Mouse (Mus musculus) forebrain, embryonic 10.5 days (tissue): ENCODE results near the gene Cdca7l. TPM values are rescaled to one million over a fixed set of nuclear protein-coding genes. Genes with fewer than 3 reads are reported as not detected.
"Not testable (repeated sequence)": the region's sequence is repeated elsewhere in the genome, so short reads cannot be mapped to it uniquely, and the experiment has no call there.

Experiments
- DNase-seq: peaks from one replicate; pipeline ENCODE4 v3.0.0-alpha.2; 2017; ENCODE audit warnings: low spot score; ENCODE audit errors: extremely low spot score
- H3K27ac ChIP-seq: fragments of 300-500 bp; sonication (generic); 2 replicates; pipeline ENCODE4 v1.5.1; 2016; ENCODE audit warnings: mild to moderate bottlenecking
- H3K27me3 ChIP-seq: fragments of 300-500 bp; sonication (generic); 2 replicates; pipeline ENCODE4 v1.6.1; 2016; ENCODE audit warnings: mild to moderate bottlenecking; ENCODE audit not compliant: poor library complexity, severe bottlenecking
- H3K36me3 ChIP-seq: fragments of 300-500 bp; sonication (generic); replicated peaks from 2 replicates; pipeline ENCODE4 v1.6.1; 2016; ENCODE audit warnings: mild to moderate bottlenecking, moderate library complexity
- H3K4me1 ChIP-seq: fragments of 300-500 bp; sonication (generic); 2 replicates; pipeline ENCODE4 v1.6.1; 2016
- H3K4me3 ChIP-seq: fragments of 300-500 bp; sonication (generic); 2 replicates; pipeline ENCODE4 v1.5.1; 2016; ENCODE audit warnings: mild to moderate bottlenecking, moderate library complexity
- H3K9me3 ChIP-seq: fragments of 300-500 bp; sonication (generic); 2 replicates; pipeline ENCODE4 v1.6.1; 2016; ENCODE audit warnings: mild to moderate bottlenecking, moderate library complexity
- whole genome bisulfite sequencing: fragments of 180-500 bp; shearing (Covaris S2); methylation state at CpG from one replicate; pipeline ENCODE4 v1.1.7; 2016; 5-methylcytosine and 5-hydroxymethylcytosine counted together
- polyA plus RNA-seq: library from polyadenylated mRNA; unstranded; fragments of >200 nt; fragmentation: Nextera tagmentation; extraction: Ambion mirVana; gene quantifications from 2 replicates; pipeline ENCODE4 v1.2.1, GENCODE M21; 2016

The Cdca7l gene
- 73.9 and 74.2 TPM in 2 replicates for polyA plus RNA-seq

DNA sequence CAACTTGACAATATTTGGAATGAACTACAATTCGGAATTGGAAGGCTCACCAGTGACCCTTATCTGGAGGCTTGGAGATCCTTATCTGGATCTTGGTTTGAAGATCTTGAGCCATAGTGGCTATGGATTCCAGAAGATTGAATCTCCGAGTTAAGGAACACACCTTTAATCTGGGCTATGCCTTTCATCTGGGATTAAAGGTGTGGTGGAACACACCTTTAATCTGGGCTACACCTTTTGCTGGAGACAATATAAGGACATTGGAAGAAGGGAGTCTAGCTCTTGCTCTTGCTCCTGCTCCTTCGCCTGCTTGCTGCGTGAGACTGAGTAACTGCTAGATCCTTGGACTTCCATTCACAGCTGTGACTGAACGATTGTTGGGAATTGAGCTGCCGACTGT, at the start of gene Cdca7l:
Gene Cdca7l (plus strand): TSS at position 301 of the 400 bp plus-strand sequence.
- H3K4me1 ChIP-seq: peaks cover 41% of the 10 kb centered on the region
- WGBS: 100% methylated on average over 1 of the region's 6 CpGs
- H3K9me3 ChIP-seq, DNase-seq, H3K4me3 ChIP-seq, H3K36me3 ChIP-seq: not testable (repeated sequence)
- H3K27me3 ChIP-seq: peaks cover 30% of the 10 kb centered on the region
- 0 out of 2 replicates have a peak within 1 kb of the TSS, but pooled peaks have one; percentile 40 for H3K27ac ChIP-seq

DNA sequence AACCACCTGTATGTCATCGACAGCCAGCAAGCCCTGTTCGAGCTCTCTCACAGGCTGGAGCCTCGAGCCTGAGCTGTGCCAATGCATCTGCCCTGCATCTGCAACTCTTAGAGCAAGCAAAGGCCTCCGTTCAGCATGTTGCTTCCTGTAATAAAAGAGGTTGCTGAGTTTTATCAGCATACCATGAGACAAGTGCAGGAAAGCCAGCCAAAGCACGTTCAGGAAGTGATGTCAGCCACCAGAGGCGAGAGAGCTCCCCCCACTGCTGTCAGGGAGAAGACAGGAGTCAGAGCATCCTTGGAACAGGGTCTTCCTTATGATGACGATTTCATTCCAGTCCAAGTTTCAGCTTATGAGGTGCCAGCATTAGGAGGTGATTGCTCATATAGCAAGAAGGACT, 48.1 kb upstream of the Cdca7l start:
- Histone ChIP-seq H3K4me3 (no peak overlapping the region), H3K9me3 (no peaks in the 10 kb centered on the region), H3K27ac (no peak overlapping the region), H3K36me3 (no peaks in the 10 kb centered on the region), H3K4me1 (peaks cover 20% of the 10 kb centered on the region), H3K27me3 (peaks cover 12% of the 10 kb centered on the region)
- WGBS: 80% methylated on average over 7 of the region's 7 CpGs
- no peak for DNase-seq

DNA sequence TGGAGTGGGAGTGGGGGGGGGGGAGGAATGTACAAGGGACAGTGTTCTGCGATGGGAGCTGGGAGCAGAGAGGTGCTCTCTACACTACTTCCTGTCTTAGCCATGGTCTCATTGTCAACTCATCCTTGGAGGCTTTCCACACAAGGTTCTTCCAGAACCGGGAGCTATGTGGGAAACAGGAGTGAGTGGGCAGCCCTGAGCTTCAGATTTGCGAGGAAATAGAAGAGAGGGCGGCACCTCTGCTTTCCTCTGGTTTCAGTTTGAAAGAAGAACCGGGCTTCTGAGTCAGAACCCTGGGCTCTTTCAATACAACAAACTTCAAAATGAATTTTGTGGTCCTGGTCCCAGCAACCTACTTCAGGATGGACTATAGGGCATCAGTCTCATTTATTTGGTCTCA, 43.7 kb upstream of the Cdca7l start:
- DNase-seq: no peak
- Histone ChIP-seq H3K27me3 (no peaks in the 10 kb centered on the region), H3K36me3 (no peaks in the 10 kb centered on the region), H3K4me1 (peaks cover 9% of the 10 kb centered on the region), H3K27ac (no peak overlapping the region), H3K4me3 (no peak overlapping the region), H3K9me3 (no peaks in the 10 kb centered on the region)
- WGBS: 91% methylated on average over 5 of the region's 5 CpGs

- no peak overlapping the region for H3K4me3 ChIP-seq
- DNase-seq: no peak
- H3K36me3 ChIP-seq: no peaks in the 10 kb centered on the region
- peaks cover 9% of the 10 kb centered on the region for H3K4me1 ChIP-seq
- H3K9me3 ChIP-seq: no peaks in the 10 kb centered on the region
- H3K27me3 ChIP-seq: no peaks in the 10 kb centered on the region
- no peak overlapping the region for H3K27ac ChIP-seq
These were observed 43.2 kb upstream of the Cdca7l start for GRCm38 (mm10) chr12:117760846-117761245.

DNA sequence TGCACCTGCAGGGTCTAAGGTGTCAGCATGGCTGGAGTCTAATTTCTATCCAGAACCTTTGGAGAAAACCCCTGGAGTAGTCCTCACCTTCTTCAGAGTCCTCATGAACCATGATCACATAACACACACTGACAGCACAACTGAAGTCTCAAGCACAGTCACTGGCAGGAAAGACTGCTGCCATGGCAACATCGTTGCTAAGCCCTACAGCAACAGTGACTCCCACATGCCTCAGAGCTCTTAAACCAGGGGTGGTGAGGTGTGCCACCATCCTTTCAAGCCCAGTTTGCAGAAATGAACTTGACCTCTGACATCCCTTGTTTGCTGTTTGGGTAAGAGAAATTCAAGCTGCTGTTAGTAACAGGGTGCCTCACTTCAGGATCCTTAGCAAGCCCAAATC, 42.4 kb upstream of the Cdca7l start:
- 73% methylated on average over 1 of the region's 1 CpGs for WGBS
- Histone ChIP-seq H3K4me1 (peaks cover 9% of the 10 kb centered on the region), H3K27me3 (no peaks in the 10 kb centered on the region), H3K4me3 (no peak overlapping the region), H3K9me3 (no peaks in the 10 kb centered on the region), H3K36me3 (no peaks in the 10 kb centered on the region), H3K27ac (no peak overlapping the region)
- no peak for DNase-seq

DNA sequence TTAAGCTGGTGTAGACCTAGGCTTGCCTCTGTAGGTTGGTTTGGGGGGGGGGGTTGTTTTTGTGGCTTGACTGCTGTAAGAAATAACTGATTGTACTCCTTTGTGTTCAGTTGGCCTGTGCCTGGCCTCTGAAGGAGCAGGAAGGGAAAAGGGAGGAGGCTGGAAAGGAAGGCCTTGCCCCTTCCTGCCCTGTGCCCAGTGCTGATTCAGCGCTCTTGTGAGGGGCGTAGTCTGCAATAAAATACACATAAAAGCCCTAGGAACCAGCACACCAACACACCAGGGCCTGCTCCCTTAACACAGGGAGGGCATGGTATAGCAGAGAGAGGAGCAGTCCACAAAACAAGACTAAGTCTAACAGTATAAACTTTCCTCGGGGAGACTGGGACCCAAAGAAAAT, 40.8 kb upstream of the Cdca7l start:
- peaks cover 9% of the 10 kb centered on the region for H3K4me1 ChIP-seq
- WGBS: 80% methylated on average over 3 of the region's 3 CpGs
- H3K27me3 ChIP-seq: no peaks in the 10 kb centered on the region
- H3K27ac ChIP-seq: no peak overlapping the region
- H3K9me3 ChIP-seq: no peaks in the 10 kb centered on the region
- H3K4me3 ChIP-seq: no peak overlapping the region
- no peaks in the 10 kb centered on the region for H3K36me3 ChIP-seq
- DNase-seq: no peak

GRCm38 (mm10) chr12:117764839-117765238, 39.2 kb upstream of the Cdca7l start:
- WGBS: 10% methylated on average over 7 of the region's 7 CpGs
- Histone ChIP-seq H3K9me3 (no peaks in the 10 kb centered on the region), H3K27ac (no peak overlapping the region), H3K36me3 (no peaks in the 10 kb centered on the region), H3K27me3 (0 out of 2 replicates have a peak, but pooled peaks cover under 1% of the 10 kb centered on the region), H3K4me3 (no peak overlapping the region), H3K4me1 (peaks cover 9% of the 10 kb centered on the region)
- DNase-seq: peak; percentile 73

- Histone ChIP-seq H3K9me3 (no peaks in the 10 kb centered on the region), H3K4me3 (no peak overlapping the region), H3K4me1 (peaks cover 10% of the 10 kb centered on the region; the same call in 1 of the 2 replicates), H3K27me3 (peaks cover 14% of the 10 kb centered on the region; the same call in 1 of the 2 replicates), H3K36me3 (no peaks in the 10 kb centered on the region), H3K27ac (no peak overlapping the region)
- 11% methylated on average over 5 of the region's 5 CpGs for WGBS
- DNase-seq: peak; percentile 81
These were observed 35.0 kb upstream of the Cdca7l start for GRCm38 (mm10) chr12:117769113-117769512.

DNA sequence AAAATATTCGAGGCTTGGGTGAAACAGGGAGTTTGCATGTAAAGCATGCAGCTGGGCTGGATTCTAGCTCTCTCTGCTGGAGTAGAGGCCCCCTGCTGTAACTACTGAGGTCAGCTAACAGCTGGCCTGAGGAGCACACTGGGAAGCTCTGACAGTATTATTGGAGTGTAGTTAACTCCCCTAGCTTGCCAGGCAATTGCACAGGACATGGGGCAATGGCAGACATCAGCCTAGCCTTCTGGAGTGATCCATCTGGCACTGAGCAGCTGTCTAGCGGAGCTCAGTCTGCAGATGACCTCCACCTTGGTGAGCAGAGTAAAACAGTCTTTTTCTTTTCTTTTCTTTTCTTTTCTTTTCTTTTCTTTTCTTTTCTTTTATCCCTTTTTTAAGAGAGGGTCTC, 33.9 kb upstream of the Cdca7l start:
- no peak for DNase-seq
- H3K36me3 ChIP-seq: no peaks in the 10 kb centered on the region
- H3K4me1 ChIP-seq: peaks cover 10% of the 10 kb centered on the region; the same call in 1 of the 2 replicates
- H3K27ac ChIP-seq: no peak overlapping the region
- peaks cover 14% of the 10 kb centered on the region; the same call in 1 of the 2 replicates for H3K27me3 ChIP-seq
- 41% methylated on average over 2 of the region's 2 CpGs for WGBS
- H3K9me3 ChIP-seq: no peaks in the 10 kb centered on the region
- H3K4me3 ChIP-seq: no peak overlapping the region

- Histone ChIP-seq H3K27ac (no peak overlapping the region), H3K9me3 (no peaks in the 10 kb centered on the region)
- 85% methylated on average over 4 of the region's 4 CpGs for whole genome bisulfite sequencing
These were observed 32.9 kb upstream of the Cdca7l start for GRCm38 (mm10) chr12:117771156-117771555.

GRCm38 (mm10) chr12:117772638-117773037, 31.5 kb upstream of the Cdca7l start:
- no peaks in the 10 kb centered on the region for H3K9me3 ChIP-seq
- H3K4me3 ChIP-seq: no peak overlapping the region
- H3K36me3 ChIP-seq: no peaks in the 10 kb centered on the region
- H3K27ac ChIP-seq: no peak overlapping the region
- 1% methylated on average over 2 of the region's 2 CpGs for WGBS
- H3K27me3 ChIP-seq: peaks cover 14% of the 10 kb centered on the region; the same call in 1 of the 2 replicates
- H3K4me1 ChIP-seq: peaks cover 10% of the 10 kb centered on the region; the same call in 1 of the 2 replicates
- DNase-seq: peak; percentile 73

More at GRCm38 (mm10) chr12:117771156-117771555, 32.9 kb upstream of the Cdca7l start:
- peaks cover 10% of the 10 kb centered on the region; the same call in 1 of the 2 replicates for H3K4me1 ChIP-seq
- peaks cover 14% of the 10 kb centered on the region; the same call in 1 of the 2 replicates for H3K27me3 ChIP-seq
- no peak overlapping the region for H3K4me3 ChIP-seq
- H3K36me3 ChIP-seq: no peaks in the 10 kb centered on the region
- no peak for DNase-seq

DNA sequence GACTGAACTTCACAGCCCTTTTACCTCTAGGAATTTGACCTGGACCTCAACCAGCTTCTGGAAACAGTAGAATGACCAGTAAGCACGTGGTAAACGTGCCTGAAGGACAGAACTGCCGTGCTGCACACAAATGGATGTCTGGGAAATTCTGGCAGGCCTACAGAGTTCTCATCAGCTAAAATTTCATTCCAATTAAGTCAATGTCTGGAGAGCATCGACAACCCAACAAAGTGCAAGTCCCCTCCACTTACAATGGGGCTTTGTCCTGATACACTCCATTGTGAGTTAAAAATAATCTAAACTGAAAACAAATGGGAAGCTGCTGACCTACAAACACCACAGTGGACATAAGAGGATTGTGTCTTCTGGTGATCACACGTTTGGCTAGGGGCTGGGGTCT, 27.2 kb upstream of the Cdca7l start:
- Histone ChIP-seq H3K4me1 (no peaks in the 10 kb centered on the region), H3K9me3 (no peaks in the 10 kb centered on the region; the same call in 1 of the 2 replicates), H3K36me3 (no peaks in the 10 kb centered on the region), H3K27ac (no peak overlapping the region), H3K27me3 (no peaks in the 10 kb centered on the region), H3K4me3 (no peak overlapping the region)
- WGBS: 76% methylated on average over 5 of the region's 5 CpGs
- no peak for DNase-seq

GRCm38 (mm10) chr12:117781360-117781759, 22.7 kb upstream of the Cdca7l start:
- H3K4me1 ChIP-seq: peaks cover 19% of the 10 kb centered on the region
- H3K36me3 ChIP-seq: no peaks in the 10 kb centered on the region
- H3K27me3 ChIP-seq: no peaks in the 10 kb centered on the region
- no peak for DNase-seq
- H3K27ac ChIP-seq: no peak overlapping the region
- 59% methylated on average over 2 of the region's 2 CpGs for WGBS
- no peaks in the 10 kb centered on the region; the same call in 1 of the 2 replicates for H3K9me3 ChIP-seq
- H3K4me3 ChIP-seq: no peak overlapping the region

GRCm38 (mm10) chr12:117783426-117783825, 20.7 kb upstream of the Cdca7l start:
- Histone ChIP-seq H3K4me3 (no peak overlapping the region), H3K9me3 (no peaks in the 10 kb centered on the region; the same call in 1 of the 2 replicates), H3K27ac (no peak overlapping the region), H3K4me1 (peaks cover 28% of the 10 kb centered on the region), H3K27me3 (peaks cover 12% of the 10 kb centered on the region), H3K36me3 (no peaks in the 10 kb centered on the region)
- DNase-seq: no peak
- 33% methylated on average over 1 of the region's 1 CpGs for WGBS
